Mouse (Mus musculus) cerebellum, adult (tissue): ENCODE data around the gene Ccno.

Experiments
- ATAC-seq: cut with Nextera tagmentation; 2 replicates; pipeline ENCODE4 v1.9.2; 2017; ENCODE audit warnings: mild to moderate bottlenecking, moderate library complexity, mixed read lengths; ENCODE audit not compliant: insufficient number of reproducible peaks, low FRiP score, low TSS enrichment

The Ccno gene

GRCm38 (mm10) chr13:112987532-112987943 lies at the start of gene Ccno:
Ccno (plus strand) TSS chr13:112987802.
- ATAC-seq, result peak; percentile 77

GRCm38 (mm10) chr13:112938130-112938529 lies 49.5 kb upstream of the Ccno start:
- ATAC-seq, result no peak

GRCm38 (mm10) chr13:112941879-112942330 lies 45.7 kb upstream of the Ccno start:
- ATAC-seq, result no peak

GRCm38 (mm10) chr13:112945312-112945711 lies 42.3 kb upstream of the Ccno start:
- no peak for ATAC-seq

- ATAC-seq, result no peak
These were observed 41.7 kb upstream of the Ccno start for GRCm38 (mm10) chr13:112945900-112946299.

GRCm38 (mm10) chr13:112954067-112954466 lies 33.5 kb upstream of the Ccno start:
- no peak for ATAC-seq

- no peak for ATAC-seq
These were observed 24.5 kb upstream of the Ccno start for GRCm38 (mm10) chr13:112963081-112963480.

- no peak for ATAC-seq
These were observed 23.2 kb upstream of the Ccno start for GRCm38 (mm10) chr13:112964421-112964820.

- ATAC-seq, result no peak
These were observed 20.3 kb upstream of the Ccno start for GRCm38 (mm10) chr13:112967267-112967666.

GRCm38 (mm10) chr13:112976720-112977119 lies 10.9 kb upstream of the Ccno start:
- no peak for ATAC-seq

- ATAC-seq, result no peak
These were observed 1.8 kb upstream of the Ccno start for GRCm38 (mm10) chr13:112985605-112986450.

GRCm38 (mm10) chr13:112986451-112986950 lies 1.1 kb upstream of the Ccno start:
- no peak for ATAC-seq

- 0 out of 2 replicates have a peak, but pooled peaks have one; percentile 28 for ATAC-seq
These were observed 389 bp downstream of the Ccno start for GRCm38 (mm10) chr13:112987991-112988390.

- ATAC-seq, result no peak
These were observed 1.3 kb downstream of the Ccno start for GRCm38 (mm10) chr13:112988866-112989265.

- no peak for ATAC-seq
These were observed 1.9 kb downstream of the Ccno start for GRCm38 (mm10) chr13:112989541-112989940.

- ATAC-seq, result no peak
These were observed 2.7 kb downstream of the Ccno start for GRCm38 (mm10) chr13:112990346-112990745.

GRCm38 (mm10) chr13:112993531-112994152 lies 6.0 kb downstream of the Ccno start, which contains the start of gene Mcidas:
Mcidas (plus strand) TSS chr13:112993845.
- peak; percentile 21 for ATAC-seq

GRCm38 (mm10) chr13:112994191-112994590 lies 6.6 kb downstream of the Ccno start:
- ATAC-seq, result peak; percentile 79

- ATAC-seq, result no peak
These were observed 8.8 kb downstream of the Ccno start for GRCm38 (mm10) chr13:112996407-112996806.

GRCm38 (mm10) chr13:112997369-112997768 lies 9.8 kb downstream of the Ccno start:
- ATAC-seq, result no peak
